Mouse (Mus musculus): ENCODE measurements around the gene Ccrl2.

The Ccrl2 gene

DNA sequence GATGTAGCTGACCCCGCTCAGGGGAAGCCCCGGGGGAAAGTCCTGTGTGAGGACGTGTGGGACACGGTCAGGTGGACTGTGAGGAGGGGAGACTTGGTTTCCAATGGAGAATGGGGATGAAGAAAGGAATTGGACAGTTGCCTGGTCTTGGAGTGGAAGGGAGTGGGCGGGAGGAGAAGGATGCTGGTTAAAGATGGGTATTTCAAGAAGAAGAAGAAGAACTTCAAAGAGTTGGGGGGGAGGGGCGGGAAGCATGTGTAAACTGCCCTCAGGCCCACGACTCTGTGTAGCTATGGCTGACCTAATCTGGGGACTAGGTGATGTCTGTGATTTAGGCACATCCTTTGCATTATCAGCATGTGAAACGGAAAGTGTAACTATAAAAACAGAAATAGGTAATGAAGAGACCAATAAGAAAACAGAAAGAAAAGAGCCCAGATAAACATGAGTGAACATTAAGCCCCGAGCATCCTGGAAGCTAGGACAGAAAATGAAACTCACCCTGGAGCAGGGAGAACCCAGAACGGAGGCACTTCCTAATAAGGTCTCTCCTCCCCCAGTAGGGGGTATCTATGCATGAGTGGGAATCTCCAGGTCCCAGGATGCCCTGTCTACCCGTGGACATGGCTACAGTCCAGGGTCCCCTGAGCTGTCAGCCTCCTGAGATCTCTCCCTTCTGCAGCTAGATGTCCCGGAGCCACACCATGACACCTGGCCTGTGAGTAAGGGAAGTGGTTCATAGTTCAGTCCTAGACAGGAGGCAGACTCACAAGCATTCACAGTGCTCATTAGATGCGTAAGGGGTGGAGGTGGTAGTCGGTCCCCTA, 438 bp upstream of the Ccrl2 start:
- no peak for DNase-seq

DNA sequence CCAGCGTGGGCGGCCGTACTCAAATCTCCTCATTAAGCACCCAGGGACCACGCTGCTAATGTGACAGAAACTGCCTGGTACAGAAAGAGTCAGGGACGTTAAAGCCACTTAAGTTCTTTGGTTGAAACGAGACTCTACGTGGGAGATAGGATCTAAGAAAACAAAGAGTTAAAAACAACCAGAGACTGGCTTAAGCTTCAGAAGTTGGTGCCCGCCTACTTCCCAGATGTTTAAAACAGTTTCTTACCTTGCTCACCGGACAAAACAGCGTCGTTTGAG, 861 bp downstream of the Ccrl2 start:
- DNase-seq = no peak

- DNase-seq = no peak
Measured at GRCm38 (mm10) chr9:111055800-111056518, 1.4 kb downstream of the Ccrl2 start.

DNA sequence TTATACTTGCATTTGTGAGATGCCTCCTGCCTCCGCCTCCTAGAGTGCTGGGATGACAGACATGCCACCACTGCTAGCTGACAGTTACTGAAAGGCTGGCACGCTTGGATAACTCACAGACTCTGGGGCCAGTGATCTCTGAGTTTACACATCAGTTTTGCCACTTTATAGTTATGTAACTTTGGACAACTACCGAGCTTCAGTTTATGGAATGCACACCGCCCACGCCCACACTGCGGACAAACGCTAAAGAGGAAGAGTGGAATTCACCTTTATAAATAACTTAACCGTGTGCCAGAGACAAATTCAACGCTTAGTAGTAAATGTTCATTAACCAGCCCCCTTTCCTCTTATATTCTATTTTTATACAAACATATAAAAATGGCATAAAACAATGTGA, 2.4 kb downstream of the Ccrl2 start:
- DNase-seq = no peak

GRCm38 (mm10) chr9:111048452-111048851, 8.9 kb downstream of the Ccrl2 start:
- DNase-seq = no peak

DNA sequence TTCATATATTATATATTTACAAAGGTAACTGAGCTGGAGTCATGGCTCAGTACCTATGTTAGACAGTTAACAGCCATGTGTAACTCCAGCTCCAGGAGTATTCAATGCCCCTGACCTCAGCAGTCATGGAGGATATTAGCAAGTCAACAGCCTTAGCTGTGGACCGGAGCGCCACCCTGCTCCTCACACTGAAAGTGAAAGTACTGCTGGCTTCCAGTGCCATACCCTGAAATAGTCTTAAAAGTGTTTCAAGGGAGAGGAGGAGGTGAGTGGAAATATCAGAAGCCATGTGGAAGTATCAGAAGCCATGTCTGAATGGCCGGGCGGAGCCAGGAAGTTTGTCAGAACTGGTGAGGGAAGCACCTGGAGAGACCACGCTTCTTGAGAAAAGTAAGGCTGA, 10.1 kb downstream of the Ccrl2 start:
- no peak for DNase-seq

- DNase-seq = no peak
Measured at GRCm38 (mm10) chr9:111046222-111046621, 11.1 kb downstream of the Ccrl2 start.

GRCm38 (mm10) chr9:111042266-111042665, 15.1 kb downstream of the Ccrl2 start:
- no peak for DNase-seq

GRCm38 (mm10) chr9:111039966-111040365, 17.4 kb downstream of the Ccrl2 start:
- DNase-seq = no peak

DNA sequence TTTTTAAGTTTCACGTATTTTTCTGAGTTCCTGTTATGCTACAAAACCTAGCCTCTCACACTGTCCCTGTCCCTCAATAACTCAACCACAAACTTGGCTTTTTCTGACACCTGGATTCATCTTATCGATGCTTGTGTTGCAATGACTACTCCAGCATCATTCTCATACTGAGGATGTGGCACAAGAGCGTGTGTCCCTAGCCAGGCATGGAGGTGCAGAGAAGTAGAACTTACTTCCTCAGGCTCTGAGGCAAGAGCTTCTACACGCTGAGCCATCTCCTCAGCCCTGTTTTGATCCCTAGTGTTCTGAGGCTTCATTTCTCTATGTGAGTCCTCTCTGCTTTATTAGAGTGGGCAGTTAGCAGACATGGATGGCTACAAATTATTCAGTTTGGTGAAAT, 23.6 kb downstream of the Ccrl2 start:
- DNase-seq = no peak

DNA sequence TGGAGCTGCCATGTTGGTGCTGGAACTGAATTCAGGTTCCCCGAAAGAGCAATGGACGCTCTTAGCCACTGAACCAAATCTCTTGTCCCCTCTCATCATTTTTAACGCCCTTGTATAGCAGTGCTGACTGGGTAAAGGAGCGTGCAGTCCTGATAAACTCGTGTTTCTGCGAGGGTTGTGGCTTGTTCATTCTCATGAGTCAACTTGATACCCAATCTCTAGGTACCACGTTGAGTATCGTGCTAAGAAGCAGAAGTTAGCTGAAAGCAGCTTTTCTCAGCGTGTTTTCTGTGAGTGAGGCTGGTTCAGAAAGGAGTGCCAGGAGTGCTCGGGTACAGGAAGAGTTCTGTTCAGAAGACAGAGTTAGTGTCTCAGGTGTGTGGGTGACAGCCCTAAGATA, 30.5 kb downstream of the Ccrl2 start:
- DNase-seq = no peak

GRCm38 (mm10) chr9:111019022-111019421, 38.3 kb downstream of the Ccrl2 start, which contains the start of gene Ltf:
Gene Ltf (plus strand): TSS chr9:111019271.
- no peak for DNase-seq

- DNase-seq = no peak
Measured at GRCm38 (mm10) chr9:111015658-111016057, 41.7 kb downstream of the Ccrl2 start.

DNA sequence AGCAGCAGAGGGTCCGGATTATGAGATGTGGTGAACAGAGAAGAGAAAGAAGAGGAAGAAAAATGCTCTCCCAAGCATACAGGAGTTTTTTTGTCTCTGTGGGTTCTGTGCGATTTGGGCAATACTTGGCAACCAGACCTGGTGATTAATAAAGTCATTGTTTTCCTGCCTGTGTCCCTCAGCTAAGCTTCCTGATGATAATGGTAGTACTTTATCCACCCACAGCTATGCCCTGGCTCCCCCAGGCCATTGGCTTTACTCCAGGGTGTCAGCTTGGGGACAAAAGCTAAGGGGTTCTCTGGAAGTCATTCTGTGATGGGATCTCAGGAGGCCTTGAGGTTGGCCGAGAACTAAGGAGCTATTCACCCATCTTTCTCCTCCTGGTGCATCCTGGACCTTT, 45.3 kb downstream of the Ccrl2 start:
- no peak for DNase-seq

DNA sequence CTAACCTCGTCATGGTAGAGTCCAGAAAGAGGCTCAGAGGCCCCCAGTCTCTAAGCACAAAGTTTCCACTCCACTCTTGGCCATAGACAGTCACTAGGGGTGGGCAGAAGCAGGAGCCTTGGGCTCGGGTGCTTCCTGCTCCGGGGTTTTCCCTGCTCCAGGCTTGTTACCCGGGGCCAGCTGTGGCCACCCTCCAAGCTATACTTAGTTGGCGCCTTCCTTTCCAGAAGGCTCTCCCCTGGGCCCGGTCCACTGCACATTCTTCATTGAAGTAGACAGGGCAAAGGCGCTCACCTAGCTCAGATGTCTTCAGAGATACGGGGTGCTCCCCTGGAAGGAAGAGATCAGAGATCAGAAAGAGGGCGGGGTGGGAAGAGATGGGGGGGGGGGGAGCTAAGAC, 45.8 kb downstream of the Ccrl2 start:
- no peak for DNase-seq

DNA sequence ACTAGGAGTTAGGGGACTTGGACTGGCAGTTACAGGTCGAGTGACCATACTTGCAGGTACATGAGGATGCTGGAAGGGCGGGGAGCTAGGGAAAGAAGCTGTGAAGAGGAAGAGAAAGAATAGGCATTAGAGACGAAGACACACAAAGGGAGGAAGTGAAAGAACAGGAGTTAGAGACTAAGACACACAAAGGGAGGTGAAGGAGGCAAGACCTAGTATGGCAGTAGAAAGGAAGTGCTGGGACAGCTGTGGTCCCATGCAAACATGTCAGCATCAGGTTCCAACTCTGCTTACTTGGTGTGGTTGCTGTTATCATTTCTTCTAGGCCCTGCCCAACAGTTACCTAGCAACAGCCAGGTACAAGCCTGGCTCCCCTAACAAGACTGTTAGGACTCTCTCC, 47.6 kb downstream of the Ccrl2 start:
- DNase-seq = no peak

GRCm38 (mm10) chr9:111006544-111006943, 50.8 kb downstream of the Ccrl2 start:
- no peak for DNase-seq

All from cerebellum, adult 8-10 months (tissue).